Comparison of ENCODE assay signal across 7 mouse cellular contexts in the genomic region with DNA sequence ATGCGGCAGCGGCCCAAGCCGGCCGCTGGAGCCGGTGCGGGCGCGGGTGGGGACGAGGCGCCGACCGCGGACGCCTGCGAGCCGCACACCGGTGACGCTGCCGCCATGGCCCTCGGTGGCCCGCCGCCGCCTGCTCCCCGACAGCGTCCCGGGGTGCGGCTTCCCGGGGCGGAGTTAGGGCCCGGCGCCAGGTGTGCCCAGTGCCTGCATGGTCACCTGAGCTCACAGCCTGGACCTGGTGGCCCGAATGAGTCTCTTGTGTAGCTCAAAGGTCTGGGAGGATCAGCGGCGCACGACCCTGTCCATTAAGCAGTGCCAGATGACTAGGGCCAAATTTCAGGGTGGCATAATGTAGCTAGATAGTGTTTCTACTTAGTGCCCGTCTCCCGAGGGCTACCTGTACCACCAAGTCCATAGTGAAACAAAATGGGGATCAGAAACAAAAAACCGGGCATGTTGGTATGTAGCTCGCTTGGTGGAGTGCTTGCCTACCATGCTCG. TPM values are rescaled to one million over a fixed set of nuclear protein-coding genes. Genes with fewer than 3 reads are reported as not detected.
DNase-seq lines count a peak whose midpoint lies in the region; ATAC-seq and TF ChIP-seq lines count a peak whose summit lies in the region.

Gene Tmem238, minus strand, starts transcription at position 221 of the 500 bp plus-strand sequence.

- peaks cover 42% of the 10 kb centered on the region for H3K79me2 ChIP-seq in C2C12 (ENCODE audit: control insufficient read depth, insufficient read depth)
- peaks cover 16% of the 10 kb centered on the region for H3K79me2 ChIP-seq in myocyte (ENCODE audit: control insufficient read depth, insufficient read depth)

- 8% methylated on average over 40 of the region's 40 CpGs for WGBS in forebrain, embryonic 14.5 days
- WGBS in hindbrain, postnatal 0 days = 9% methylated on average over 35 of the region's 40 CpGs
- 7% methylated on average over 40 of the region's 40 CpGs for WGBS in liver, embryonic 12.5 days (ENCODE audit: insufficient replicate concordance)

- peak within 1 kb of the TSS; percentile 42 for H3K4me3 ChIP-seq in C2C12 (ENCODE audit: insufficient read depth, poor library complexity, severe bottlenecking)
- H3K4me3 ChIP-seq in forebrain, embryonic 14.5 days (ENCODE audit: low read depth, low read length) = peak within 1 kb of the TSS; percentile 54
- peak within 1 kb of the TSS; percentile 49 for H3K4me3 ChIP-seq in hindbrain, postnatal 0 days (ENCODE audit: low read length)
- H3K4me3 ChIP-seq in liver, embryonic 12.5 days = peak within 1 kb of the TSS; percentile 81
- H3K4me3 ChIP-seq in myocyte = peak within 1 kb of the TSS; percentile 26

- ATAC-seq in forebrain, embryonic 14.5 days = peak; percentile 2; the same call in 1 of the 2 replicates
- no peak for ATAC-seq in hindbrain, postnatal 0 days
- peak; percentile 30; the same call in 1 of the 2 replicates for ATAC-seq in liver, embryonic 12.5 days

- 0 out of 2 replicates have a peak within 1 kb of the TSS, but pooled peaks have one; percentile 5 for H3K27ac ChIP-seq in forebrain, embryonic 14.5 days (ENCODE audit: low read depth, low read length)
- peak within 1 kb of the TSS; percentile 80 for H3K27ac ChIP-seq in hindbrain, postnatal 0 days
- peak within 1 kb of the TSS; percentile 87 for H3K27ac ChIP-seq in liver, embryonic 12.5 days

- H3K36me3 ChIP-seq in C2C12 (ENCODE audit: control insufficient read depth, insufficient read depth) (peaks cover 21% of the 10 kb centered on the region), myocyte (ENCODE audit: control insufficient read depth, insufficient read depth) (peaks cover 3% of the 10 kb centered on the region)
- peaks cover 9% of the 10 kb centered on the region for H3K36me3 ChIP-seq in forebrain, embryonic 14.5 days (ENCODE audit: control insufficient read depth, insufficient read depth, low read length)
- peaks cover 5% of the 10 kb centered on the region; the same call in 1 of the 2 replicates for H3K36me3 ChIP-seq in hindbrain, postnatal 0 days (ENCODE audit: insufficient read depth, low read length)
- peaks cover 17% of the 10 kb centered on the region for H3K36me3 ChIP-seq in liver, embryonic 12.5 days

- H3K27me3 ChIP-seq in C2C12 (ENCODE audit: control insufficient read depth, insufficient read depth, insufficient read length) (no peaks in the 10 kb centered on the region), myocyte (ENCODE audit: control insufficient read depth, insufficient read depth, insufficient read length) (no peaks in the 10 kb centered on the region)
- H3K27me3 ChIP-seq in forebrain, embryonic 14.5 days (replicated peaks; ENCODE audit: control insufficient read depth, insufficient read depth, low read length) = 0 out of 2 replicates have a peak, but pooled peaks cover 4% of the 10 kb centered on the region
- no peaks in the 10 kb centered on the region for H3K27me3 ChIP-seq in hindbrain, postnatal 0 days (ENCODE audit: insufficient read depth, low read length)
- H3K27me3 ChIP-seq in liver, embryonic 12.5 days (replicated peaks) = no peaks in the 10 kb centered on the region

- H3K4me2 ChIP-seq in forebrain, embryonic 14.5 days (ENCODE audit: low read length) = peak within 1 kb of the TSS; percentile 92
- peak within 1 kb of the TSS; percentile 89 for H3K4me2 ChIP-seq in hindbrain, postnatal 0 days (ENCODE audit: low read depth, low read length)
- H3K4me2 ChIP-seq in liver, embryonic 12.5 days = peak within 1 kb of the TSS; percentile 96
- H3K4me2 ChIP-seq in myocyte (ENCODE audit: low read depth) = peak within 1 kb of the TSS; percentile 55

- H3ac ChIP-seq in C2C12 (ENCODE audit: control insufficient read depth, insufficient read length, low read depth) (peak within 1 kb of the TSS; percentile 92), myocyte (ENCODE audit: control insufficient read depth, insufficient read length) (peak within 1 kb of the TSS; percentile 97)

- H3K79me3 ChIP-seq in C2C12 (ENCODE audit: low read depth) = peaks cover 20% of the 10 kb centered on the region

- DNase-seq in adrenal gland, postnatal 10 days = peak; percentile 77
- no peak for DNase-seq in forebrain, embryonic 14.5 days (ENCODE audit: low spot score)
- no peak for DNase-seq in hindbrain, postnatal 0 days (ENCODE audit: low spot score)
- DNase-seq in c-Kit-positive CD71-positive TER-119-positive erythroid progenitor cells, embryonic 14.5 days (ENCODE audit: low spot score) = no peak

- 0 out of 2 replicates have a peak, but pooled peaks cover 4% of the 10 kb centered on the region for H3K4me1 ChIP-seq in forebrain, embryonic 14.5 days (ENCODE audit: control insufficient read depth, insufficient read depth, low read length)
- peaks cover 3% of the 10 kb centered on the region; the same call in 1 of the 2 replicates for H3K4me1 ChIP-seq in hindbrain, postnatal 0 days (ENCODE audit: insufficient read depth, low read length)
- H3K4me1 ChIP-seq in liver, embryonic 12.5 days = peaks cover 59% of the 10 kb centered on the region

- peak; percentile 36 for TF ChIP-seq POLR2A in myocyte (IDR thresholded peaks at IDR 0.05; ENCODE audit: insufficient read length, low read depth)

- TF ChIP-seq CTCF in C2C12 (IDR thresholded peaks at IDR 0.05; ENCODE audit: control insufficient read depth, insufficient read depth, insufficient read length) = no peak
- TF ChIP-seq CTCF in hindbrain, postnatal 0 days (IDR thresholded peaks at IDR 0.05; ENCODE audit: low read depth) = no peak

- peak within 1 kb of the TSS; percentile 79 for H3K9ac ChIP-seq in forebrain, embryonic 14.5 days (ENCODE audit: low read length)
- H3K9ac ChIP-seq in hindbrain, postnatal 0 days (replicated peaks; ENCODE audit: low read length) = peak within 1 kb of the TSS; percentile 63
- peak within 1 kb of the TSS; percentile 93 for H3K9ac ChIP-seq in liver, embryonic 12.5 days

- H3K9me3 ChIP-seq in forebrain, embryonic 14.5 days (replicated peaks; ENCODE audit: control insufficient read depth, low read length) = no peaks in the 10 kb centered on the region
- H3K9me3 ChIP-seq in hindbrain, postnatal 0 days (ENCODE audit: low read length) = no peaks in the 10 kb centered on the region
- H3K9me3 ChIP-seq in liver, embryonic 12.5 days (replicated peaks) = no peaks in the 10 kb centered on the region

TF ChIP-seq in C2C12, 6 proteins besides CTCF, POLR2A, EP300 and RAD21:
- TF ChIP-seq USF1 (IDR thresholded peaks at IDR 0.05; ENCODE audit: low read depth) = no peak
- TF ChIP-seq MYOD1 (IDR thresholded peaks at IDR 0.05; ENCODE audit: control insufficient read depth, insufficient read length, low read depth) = no peak
- TF ChIP-seq MYOG (IDR thresholded peaks at IDR 0.05; ENCODE audit: control insufficient read depth, extremely low read depth, insufficient read length) = no peak
- TF ChIP-seq FOSL1 (IDR thresholded peaks at IDR 0.05; ENCODE audit: insufficient read depth, low read length, poor library complexity, severe bottlenecking) = no peak
- TF ChIP-seq CEBPB (IDR thresholded peaks at IDR 0.05; ENCODE audit: low read depth) = no peak
- TF ChIP-seq MAX (IDR thresholded peaks at IDR 0.05) = no peak

TF ChIP-seq in myocyte, 11 proteins besides CTCF, POLR2A, EP300 and RAD21:
- TF ChIP-seq POLR2AphosphoS2 (IDR thresholded peaks at IDR 0.05; ENCODE audit: insufficient read length, low read depth) (peak; percentile 47), E2F4 (IDR thresholded peaks at IDR 0.05; ENCODE audit: insufficient read depth) (no peak), SRF (IDR thresholded peaks at IDR 0.05; ENCODE audit: control insufficient read depth, insufficient read length, low read depth) (no peak), TCF3 (IDR thresholded peaks at IDR 0.05; ENCODE audit: insufficient read length, low read depth) (no peak)

RNA-seq across cellular contexts. Expression of gene Tmem238, which starts in this region (rescaled TPM):
- polyA plus RNA-seq in C2C12 (2012; fragmentation: generic; extraction: Trizol) (22.9 TPM), myocyte (2012; fragmentation: generic; extraction: Trizol) (7.1 TPM)
- total RNA-seq in adrenal gland, postnatal 10 days (2021) = 10 to 100 TPM; 10.4 to 11.3 TPM
- polyA plus RNA-seq in forebrain, embryonic 14.5 days (2014; fragmentation: Nextera tagmentation; extraction: Ambion mirVana) = 1.5 and 1.7 TPM in 2 replicates
- 13.7 and 13.9 TPM in 2 replicates for total RNA-seq in hindbrain, postnatal 0 days (2014; rRNA removed)
- 16.8 and 18.2 TPM in 2 replicates for polyA plus RNA-seq in hindbrain, postnatal 0 days (2015; fragmentation: Nextera tagmentation; extraction: Ambion mirVana)
- polyA plus RNA-seq in liver, embryonic 12.5 days (2016; fragmentation: Nextera tagmentation; extraction: Ambion mirVana) = 18.9 and 19.2 TPM in 2 replicates

Comparison
In these comparisons a context has a peak if more than half of its experiments do, and no peak if none do; other contexts are left out.
1. H3K4me3 ChIP-seq: peak in every context shown above with its lines; median percentile 81 in liver, embryonic 12.5 days; 54 in forebrain, embryonic 14.5 days; 49 in hindbrain, postnatal 0 days; 42 in C2C12; 26 in myocyte.
2. H3K27ac ChIP-seq: peak in every context shown above with its lines; median percentile 87 in liver, embryonic 12.5 days; 80 in hindbrain, postnatal 0 days; 5 in forebrain, embryonic 14.5 days.